Mouse (Mus musculus): ENCODE measurements around the gene Dst. TPM values are rescaled to one million over a fixed set of nuclear protein-coding genes. Genes with fewer than 3 reads are reported as not detected.

Gene Dst
- polyA plus RNA-seq, 1 experiment from 2014 or later = 11.9 TPM

GRCm38 (mm10) chr1:34023154-34023553 is 115.1 kb downstream of the Dst start:
- no peak for DNase-seq (ENCODE audit: low spot score)

GRCm38 (mm10) chr1:34025879-34026278 is 117.9 kb downstream of the Dst start:
- no peak for DNase-seq (ENCODE audit: low spot score)

GRCm38 (mm10) chr1:34028722-34029121 is 120.7 kb downstream of the Dst start:
- DNase-seq (ENCODE audit: low spot score) = no peak

GRCm38 (mm10) chr1:34030330-34031021 is 122.5 kb downstream of the Dst start:
- no peak for DNase-seq (ENCODE audit: low spot score)

- DNase-seq (ENCODE audit: low spot score) = no peak
These were observed 125.0 kb downstream of the Dst start for GRCm38 (mm10) chr1:34033052-34033451.

- DNase-seq (ENCODE audit: low spot score) = no peak
These were observed 125.5 kb downstream of the Dst start for GRCm38 (mm10) chr1:34033478-34033877.

GRCm38 (mm10) chr1:34033958-34034357 is 125.9 kb downstream of the Dst start:
- DNase-seq (ENCODE audit: low spot score) = no peak

GRCm38 (mm10) chr1:34036111-34036510 is 128.1 kb downstream of the Dst start:
- DNase-seq (ENCODE audit: low spot score) = no peak

- DNase-seq (ENCODE audit: low spot score) = no peak
These were observed 130.5 kb downstream of the Dst start for GRCm38 (mm10) chr1:34038571-34038970.

- no peak for DNase-seq (ENCODE audit: low spot score)
These were observed 132.0 kb downstream of the Dst start for GRCm38 (mm10) chr1:34040049-34040448.

- DNase-seq (ENCODE audit: low spot score) = no peak
These were observed 133.1 kb downstream of the Dst start for GRCm38 (mm10) chr1:34040901-34041721.

GRCm38 (mm10) chr1:34042299-34042698 is 134.3 kb downstream of the Dst start:
- DNase-seq (ENCODE audit: low spot score) = no peak

GRCm38 (mm10) chr1:34043327-34043726 is 135.3 kb downstream of the Dst start:
- DNase-seq (ENCODE audit: low spot score) = no peak

- no peak for DNase-seq (ENCODE audit: low spot score)
These were observed 136.0 kb downstream of the Dst start for GRCm38 (mm10) chr1:34043836-34044550.

GRCm38 (mm10) chr1:34044675-34045074 is 136.7 kb downstream of the Dst start:
- DNase-seq (ENCODE audit: low spot score) = no peak

- no peak for DNase-seq (ENCODE audit: low spot score)
These were observed 139.3 kb downstream of the Dst start for GRCm38 (mm10) chr1:34047285-34047684.

- DNase-seq (ENCODE audit: low spot score) = no peak
These were observed 143.2 kb downstream of the Dst start for GRCm38 (mm10) chr1:34051251-34051650.

- no peak for DNase-seq (ENCODE audit: low spot score)
These were observed 144.4 kb downstream of the Dst start for GRCm38 (mm10) chr1:34052422-34052821.

- DNase-seq (ENCODE audit: low spot score) = no peak
These were observed 146.9 kb downstream of the Dst start for GRCm38 (mm10) chr1:34054970-34055369.

- DNase-seq (ENCODE audit: low spot score) = no peak
These were observed 148.6 kb downstream of the Dst start for GRCm38 (mm10) chr1:34056658-34057057.

- DNase-seq (ENCODE audit: low spot score) = no peak
These were observed 151.2 kb downstream of the Dst start for GRCm38 (mm10) chr1:34059231-34059630.

- no peak for DNase-seq (ENCODE audit: low spot score)
These were observed 152.4 kb downstream of the Dst start for GRCm38 (mm10) chr1:34060446-34060845.

All from thymus, postnatal 0 days (tissue).